Mouse (Mus musculus) embryonic facial prominence, embryonic 13.5 days (tissue): ENCODE data around the gene Vstm4. TPM values are rescaled to one million over a fixed set of nuclear protein-coding genes. Genes with fewer than 3 reads are reported as not detected.

Experiments used
- ATAC-seq: fragments of 200-750 bp; cut with Nextera tagmentation; 2 replicates; pipeline ENCODE4 v1.8.0; 2017; ENCODE audit warnings: low read depth; ENCODE audit not compliant: insufficient number of reproducible peaks, insufficient read depth, low FRiP score, low TSS enrichment
- H3K27ac ChIP-seq: fragments of 300-500 bp; sonication (generic); 2 replicates; pipeline ENCODE4 v1.5.1; 2015; ENCODE audit warnings: moderate library complexity, mild to moderate bottlenecking, inconsistent platforms
- H3K27me3 ChIP-seq: fragments of 300-500 bp; sonication (generic); 2 replicates; pipeline ENCODE4 v1.6.1; 2015; ENCODE audit warnings: mild to moderate bottlenecking, inconsistent platforms
- H3K36me3 ChIP-seq: fragments of 300-500 bp; sonication (generic); 2 replicates; pipeline ENCODE4 v1.6.1; 2015; ENCODE audit warnings: mild to moderate bottlenecking, inconsistent platforms
- H3K4me1 ChIP-seq: fragments of 300-500 bp; sonication (generic); 2 replicates; pipeline ENCODE4 v1.6.1; 2015; ENCODE audit warnings: inconsistent platforms
- H3K4me2 ChIP-seq: fragments of 300-500 bp; sonication (generic); 2 replicates; pipeline ENCODE4 v1.6.1; 2015; ENCODE audit warnings: moderate library complexity, mild to moderate bottlenecking, inconsistent platforms
- H3K4me3 ChIP-seq: fragments of 300-500 bp; sonication (generic); 2 replicates; pipeline ENCODE4 v1.5.1; 2015; ENCODE audit warnings: mild to moderate bottlenecking, inconsistent platforms
- H3K9ac ChIP-seq: fragments of 300-500 bp; sonication (generic); 2 replicates; pipeline ENCODE4 v1.6.1; 2015; ENCODE audit warnings: mild to moderate bottlenecking, inconsistent platforms
- H3K9me3 ChIP-seq: fragments of 300-500 bp; sonication (generic); 2 replicates; pipeline ENCODE4 v1.6.1; 2016; ENCODE audit warnings: inconsistent platforms
- WGBS: fragments of 180-500 bp; shearing (Covaris S2); methylation state at CpG from one replicate; pipeline ENCODE4 v1.1.7; 2015; ENCODE audit warnings: mixed read lengths; 5-methylcytosine and 5-hydroxymethylcytosine counted together
- polyA plus RNA-seq: library from polyadenylated mRNA; unstranded; fragments of >200 nt; fragmentation: Nextera tagmentation; extraction: Ambion mirVana; gene quantifications from 2 replicates; pipeline ENCODE4 v1.2.1, GENCODE M21; 2015

Gene Vstm4
- polyA plus RNA-seq, 1 experiment from 2014 or later = 21.7 TPM

DNA sequence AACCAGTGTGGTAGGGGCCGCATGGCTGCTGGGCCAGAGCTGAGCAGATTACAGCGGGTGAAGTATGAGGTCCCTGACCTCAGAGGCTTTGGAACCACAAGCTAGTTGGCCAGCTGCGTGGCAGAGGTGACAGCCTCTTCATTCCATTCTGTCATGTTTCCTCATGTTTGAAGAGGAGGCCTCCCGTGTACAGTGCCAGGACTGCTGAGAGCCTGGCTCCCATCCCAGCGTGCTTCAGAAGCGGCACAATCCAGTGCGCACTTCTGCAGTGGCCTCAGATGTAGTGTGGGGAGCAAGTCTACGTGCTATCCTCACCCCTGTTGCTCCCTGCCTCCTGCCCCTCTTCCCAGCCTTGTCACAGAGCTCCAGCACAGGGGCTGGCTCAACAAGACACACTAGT lies 99.9 kb downstream of the Vstm4 start:
- ATAC-seq = no peak
- Histone ChIP-seq H3K4me3 (no peak overlapping the region), H3K4me2 (no peak overlapping the region), H3K4me1 (peaks cover 6% of the 10 kb centered on the region), H3K36me3 (no peaks in the 10 kb centered on the region), H3K9me3 (no peaks in the 10 kb centered on the region), H3K27ac (no peak overlapping the region), H3K27me3 (no peaks in the 10 kb centered on the region), H3K9ac (no peak overlapping the region)
- WGBS = 70% methylated on average over 8 of the region's 8 CpGs

DNA sequence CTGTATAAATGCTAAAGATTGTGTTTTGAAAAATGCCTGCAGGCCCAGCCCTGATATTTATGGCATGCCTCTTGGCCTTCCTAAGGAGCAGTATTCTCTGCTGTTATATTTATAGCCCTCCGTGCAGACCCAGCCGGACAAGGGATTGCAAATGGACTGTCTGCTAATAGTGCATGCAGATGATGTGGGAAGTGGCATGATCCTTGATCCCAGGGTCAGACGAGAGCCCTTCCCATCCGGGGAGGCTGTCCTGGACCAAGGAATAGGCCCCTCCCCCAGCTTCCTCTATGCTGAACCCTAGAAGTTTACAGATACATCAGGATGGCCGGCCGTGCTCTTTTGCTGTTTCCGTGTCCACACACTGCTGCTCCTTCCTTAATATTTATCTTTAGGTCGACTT lies 102.1 kb downstream of the Vstm4 start:
- no peak overlapping the region for H3K27ac ChIP-seq
- no peak overlapping the region for H3K9ac ChIP-seq
- H3K4me3 ChIP-seq = no peak overlapping the region
- no peak overlapping the region for H3K4me2 ChIP-seq
- no peaks in the 10 kb centered on the region for H3K36me3 ChIP-seq
- ATAC-seq = no peak
- no peaks in the 10 kb centered on the region for H3K9me3 ChIP-seq
- H3K27me3 ChIP-seq = no peaks in the 10 kb centered on the region
- 50% methylated on average over 8 of the region's 8 CpGs for WGBS
- peaks cover 16% of the 10 kb centered on the region for H3K4me1 ChIP-seq

DNA sequence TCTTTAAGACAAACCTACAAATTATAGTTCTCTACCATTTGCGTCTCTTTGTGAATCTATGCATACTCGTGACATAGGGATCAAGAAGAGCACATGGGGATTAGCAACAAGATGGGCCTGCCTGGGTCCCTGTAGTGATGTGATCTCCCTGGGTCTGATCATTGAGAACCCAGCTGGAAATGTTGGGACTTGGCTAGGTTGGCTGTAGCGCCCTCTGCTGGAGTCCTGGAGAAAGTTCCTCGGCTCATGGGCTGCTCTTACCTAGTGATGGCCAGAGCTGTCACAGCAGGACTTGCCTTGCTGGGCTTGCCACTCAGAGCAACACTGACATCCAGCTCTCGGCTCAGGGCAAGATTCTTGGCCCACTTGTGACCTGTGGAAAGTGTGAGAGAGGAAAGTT lies 103.9 kb downstream of the Vstm4 start:
- Histone ChIP-seq H3K9me3 (no peaks in the 10 kb centered on the region), H3K4me3 (no peak overlapping the region), H3K4me2 (no peak overlapping the region), H3K27me3 (no peaks in the 10 kb centered on the region), H3K9ac (no peak overlapping the region), H3K4me1 (peaks cover 25% of the 10 kb centered on the region), H3K27ac (no peak overlapping the region), H3K36me3 (no peaks in the 10 kb centered on the region)
- ATAC-seq = no peak
- 48% methylated on average over 5 of the region's 5 CpGs for WGBS

DNA sequence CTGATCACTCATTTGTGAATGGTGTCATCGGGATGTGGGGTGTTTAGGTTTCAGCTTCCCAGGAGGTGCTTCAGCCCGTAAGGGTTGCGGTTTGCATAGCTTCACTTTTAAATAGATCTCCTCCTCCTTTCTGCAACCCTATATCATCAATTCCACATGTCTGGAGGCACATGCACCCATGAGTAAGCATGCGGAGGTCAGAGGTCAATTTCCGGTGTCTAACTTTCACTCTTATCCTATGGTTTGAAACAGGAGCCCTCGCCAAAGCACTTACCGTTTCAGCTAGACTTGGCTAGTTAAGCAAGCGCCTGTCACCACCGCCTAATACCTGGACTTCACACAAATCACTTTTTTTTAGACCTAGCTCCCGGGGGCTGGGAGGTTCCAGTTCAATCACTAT lies 108.2 kb downstream of the Vstm4 start:
- no peak for ATAC-seq
- Histone ChIP-seq H3K36me3 (no peaks in the 10 kb centered on the region), H3K27me3 (no peaks in the 10 kb centered on the region), H3K27ac (no peak overlapping the region), H3K4me2 (no peak overlapping the region), H3K9me3 (no peaks in the 10 kb centered on the region), H3K4me1 (peaks cover 25% of the 10 kb centered on the region), H3K4me3 (no peak overlapping the region), H3K9ac (no peak overlapping the region)
- 36% methylated on average over 10 of the region's 10 CpGs for WGBS

DNA sequence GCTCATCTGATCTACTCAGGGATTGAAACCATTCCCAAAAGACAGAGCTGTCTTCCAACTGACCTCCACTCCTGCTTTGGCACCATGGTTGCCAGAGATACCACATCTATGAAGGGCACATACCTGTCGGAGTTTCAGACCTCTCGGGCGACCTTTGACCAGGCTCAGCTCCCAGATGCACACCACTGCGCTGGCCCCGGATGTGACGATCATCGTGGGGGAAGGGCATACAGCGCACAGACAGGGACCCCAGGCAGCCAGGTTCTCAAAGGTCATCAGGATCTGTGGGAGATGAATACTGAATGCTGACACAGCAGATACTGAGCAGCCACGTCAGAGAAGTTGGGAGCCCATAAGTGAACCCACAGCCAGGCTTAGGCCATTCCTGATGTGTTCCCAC lies 114.1 kb downstream of the Vstm4 start:
- H3K4me3 ChIP-seq = no peak overlapping the region
- ATAC-seq = no peak; the same call in 1 of the 2 replicates
- H3K27me3 ChIP-seq = 0 out of 2 replicates have a peak, but pooled peaks cover 4% of the 10 kb centered on the region
- WGBS = 69% methylated on average over 9 of the region's 9 CpGs
- H3K36me3 ChIP-seq = no peaks in the 10 kb centered on the region
- H3K27ac ChIP-seq = no peak overlapping the region
- no peak overlapping the region for H3K9ac ChIP-seq
- H3K4me1 ChIP-seq = no peaks in the 10 kb centered on the region
- H3K9me3 ChIP-seq = no peaks in the 10 kb centered on the region
- no peak overlapping the region for H3K4me2 ChIP-seq

DNA sequence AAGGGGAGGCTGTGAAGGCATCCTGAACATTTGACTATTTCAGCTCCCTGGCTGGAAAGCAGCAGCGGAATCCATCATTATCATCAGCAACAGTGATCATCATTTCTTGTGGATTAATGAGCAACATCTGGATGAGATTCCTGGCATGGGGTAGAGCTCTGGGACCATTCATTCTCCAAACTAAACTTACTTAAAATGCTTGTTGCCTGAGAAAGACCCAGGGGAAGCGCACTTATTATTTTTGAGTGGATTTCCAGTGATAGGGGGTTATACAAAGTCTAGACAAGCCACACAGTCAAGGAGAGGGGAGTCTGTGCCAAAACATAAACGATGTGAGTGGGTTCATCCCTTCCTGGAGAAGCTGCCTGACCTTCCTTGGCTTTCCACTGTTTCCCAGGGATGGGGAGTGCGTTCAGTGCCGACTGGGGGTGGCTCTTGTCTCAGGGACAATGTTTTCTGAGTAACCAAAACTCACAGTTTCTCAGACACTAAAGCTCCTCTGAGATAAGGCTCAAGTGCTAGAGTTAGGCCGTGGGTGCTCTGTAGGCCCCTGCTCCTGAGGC lies 127.7 kb downstream of the Vstm4 start:
- ATAC-seq = no peak
- 63% methylated on average over 6 of the region's 6 CpGs for WGBS
- no peak overlapping the region for H3K27ac ChIP-seq

DNA sequence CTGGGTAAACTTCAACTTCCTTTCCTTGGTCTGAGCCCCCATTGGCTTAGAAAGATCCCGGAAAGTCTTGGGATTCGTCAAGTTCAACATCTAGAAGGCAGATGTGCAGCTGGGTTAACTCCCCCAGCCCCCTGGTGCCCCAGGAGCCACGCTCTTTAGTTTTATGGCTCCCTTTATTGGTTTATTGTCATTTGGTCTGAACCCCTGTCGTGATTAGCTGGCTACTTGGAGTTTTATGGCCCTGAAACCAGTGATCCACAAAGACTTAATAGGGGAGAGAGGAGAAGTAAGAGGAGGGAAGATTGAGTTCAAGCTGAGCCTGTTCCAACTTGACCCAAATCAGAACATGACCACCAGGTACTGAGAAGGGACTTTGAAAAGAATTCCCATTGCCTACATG lies 130.1 kb downstream of the Vstm4 start:
- 77% methylated on average over 4 of the region's 4 CpGs for WGBS

More for the DNA sequence above, 127.7 kb downstream of the Vstm4 start:
- Histone ChIP-seq H3K36me3 (no peaks in the 10 kb centered on the region), H3K27me3 (no peaks in the 10 kb centered on the region), H3K4me1 (peaks cover 4% of the 10 kb centered on the region; the same call in 1 of the 2 replicates), H3K4me3 (no peak overlapping the region), H3K4me2 (no peak overlapping the region), H3K9ac (no peak overlapping the region), H3K9me3 (no peaks in the 10 kb centered on the region)

More for the DNA sequence above, 130.1 kb downstream of the Vstm4 start:
- Histone ChIP-seq H3K4me1 (peaks cover 4% of the 10 kb centered on the region; the same call in 1 of the 2 replicates), H3K9ac (no peak overlapping the region), H3K4me3 (no peak overlapping the region), H3K27me3 (no peaks in the 10 kb centered on the region), H3K36me3 (no peaks in the 10 kb centered on the region), H3K4me2 (no peak overlapping the region), H3K27ac (no peak overlapping the region), H3K9me3 (no peaks in the 10 kb centered on the region)
- no peak for ATAC-seq

Other genes with a start within 250 kb of the Vstm4 start
- gene 3425401B19Rik, start 171.5 kb upstream of the Vstm4 start, polyA plus RNA-seq = 0.04 and 0.17 TPM in 2 replicates
- 0.47 and 0.63 TPM in 2 replicates for gene Tmem273, start 70.8 kb upstream of the Vstm4 start, polyA plus RNA-seq
- 0.15 TPM in 1 of 2 replicates, not detected in the other for gene Fam170b, start 22.8 kb upstream of the Vstm4 start, polyA plus RNA-seq
- 0.40 and 0.48 TPM in 2 replicates for gene Lrrc18, start 134.6 kb downstream of the Vstm4 start, polyA plus RNA-seq